Mouse (Mus musculus) CH12.LX (cell line): ENCODE measurements around the gene Lcor.

ENCODE experiments used
- BHLHE40 ChIP-seq: IDR thresholded peaks from 2 replicates; pipeline ENCODE4 v1.6.1; 2011; ENCODE audit warnings: mild to moderate bottlenecking, low read depth, low read length, improper control_type of control experiment
- CTCF ChIP-seq, 2 experiments: IDR thresholded peaks in 1 of 2; conservative IDR thresholded peaks in 1 of 2; 2 replicates each; pipeline ENCODE4 v1.5.1; 2011 to 2012; ENCODE audit warnings: low read depth in 2 of 2, low read length in 2 of 2, improper control_type of control experiment in 1 of 2, inconsistent platforms in 1 of 2, mild to moderate bottlenecking in 1 of 2, moderate library complexity in 1 of 2
- ELF1 ChIP-seq: IDR thresholded peaks from 2 replicates; pipeline ENCODE4 v1.6.1; 2014; ENCODE audit warnings: low read depth, mild to moderate bottlenecking, inconsistent platforms, low read length, improper control_type of control experiment
- MYC ChIP-seq: IDR thresholded peaks from 2 replicates; pipeline ENCODE4 v1.6.1; 2011; ENCODE audit warnings: low read depth, mild to moderate bottlenecking, improper control_type of control experiment, low read length
- POLR2A ChIP-seq: IDR thresholded peaks from 2 replicates; pipeline ENCODE4 v1.6.1; 2011; ENCODE audit warnings: low read depth, mild to moderate bottlenecking, improper control_type of control experiment, low read length
- SIN3A ChIP-seq: IDR thresholded peaks from 2 replicates; pipeline ENCODE4 v1.6.1; 2012; ENCODE audit warnings: low read length, improper control_type of control experiment, inconsistent platforms
- SMC3 ChIP-seq: IDR thresholded peaks from 2 replicates; pipeline ENCODE4 v1.6.1; 2011; ENCODE audit warnings: low read depth, low read length, improper control_type of control experiment
- TCF12 ChIP-seq: IDR thresholded peaks from 2 replicates; pipeline ENCODE4 v1.6.1; 2014; ENCODE audit warnings: low read depth, mild to moderate bottlenecking, inconsistent platforms, low read length, improper control_type of control experiment
- UBTF ChIP-seq: IDR thresholded peaks from 2 replicates; pipeline ENCODE4 v1.6.1; 2012; ENCODE audit warnings: low read depth, mild to moderate bottlenecking, inconsistent platforms, low read length, improper control_type of control experiment, moderate library complexity
- USF1 ChIP-seq: IDR thresholded peaks from 2 replicates; pipeline ENCODE4 v1.6.1; 2014; ENCODE audit warnings: low read depth, mild to moderate bottlenecking, inconsistent platforms, low read length, improper control_type of control experiment
- USF2 ChIP-seq: conservative IDR thresholded peaks from 2 replicates; pipeline ENCODE4 v1.6.1; 2011; ENCODE audit warnings: low read depth, low read length, improper control_type of control experiment
- ZC3H11A ChIP-seq: IDR thresholded peaks from 2 replicates; pipeline ENCODE4 v1.6.1; 2012; ENCODE audit warnings: low read depth, mild to moderate bottlenecking, inconsistent platforms, low read length, improper control_type of control experiment
- ZKSCAN1 ChIP-seq: IDR thresholded peaks from 2 replicates; pipeline ENCODE4 v1.6.1; 2012; ENCODE audit warnings: low read depth, inconsistent platforms, low read length, improper control_type of control experiment, borderline replicate concordance
- ZMIZ1 ChIP-seq: IDR thresholded peaks from 2 replicates; pipeline ENCODE4 v1.6.1; 2012; ENCODE audit warnings: low read depth, mild to moderate bottlenecking, inconsistent platforms, low read length, improper control_type of control experiment

- no peak for TF ChIP-seq CTCF (conservative IDR thresholded peaks at IDR 0.05 in 1 of 2, IDR thresholded peaks at IDR 0.05 in 1 of 2; ENCODE audit: low read depth in 2 of 2, low read length in 2 of 2)
- no peak for TF ChIP-seq ZMIZ1
- no peak for TF ChIP-seq MYC
- no peak for TF ChIP-seq POLR2A
- TF ChIP-seq ELF1, result no peak
- TF ChIP-seq UBTF, result no peak
- TF ChIP-seq SMC3, result no peak
- TF ChIP-seq ZKSCAN1, result no peak
- no peak for TF ChIP-seq USF2
- no peak for TF ChIP-seq USF1
- TF ChIP-seq TCF12, result no peak
- TF ChIP-seq SIN3A, result no peak
- no peak for TF ChIP-seq BHLHE40
- TF ChIP-seq ZC3H11A, result no peak
Observed at GRCm38 (mm10) chr19:41445013-41445610, 37.3 kb upstream of the Lcor start.
